Mouse (Mus musculus): ENCODE data around the gene Ctsz. TPM values are rescaled to one million over a fixed set of nuclear protein-coding genes. Genes with fewer than 3 reads are reported as not detected.
A peak's percentile ranks its signal among the peaks of the same experiment; 100 is the strongest.

Gene Ctsz
- 10 to 100 TPM; 23.2 to 25.9 TPM for total RNA-seq (2021)
- long read RNA-seq, transcript Ctsz-201 (6 exons, 1,441 nt): major isoform, 44 of 49 reads
- long read RNA-seq, partial matches to known transcripts: 4 of 49 reads
- long read RNA-seq, other reads (novel, unspliced or antisense): 1 of 49 reads

- DNase-seq (ENCODE audit: low spot score in 2 of 2): peak; percentile 35 to 58
Measured at GRCm38 (mm10) chr2:174438737-174439449, at the start of gene Ctsz. Ctsz (minus strand) TSS chr2:174439039.

GRCm38 (mm10) chr2:174487005-174487404 is 48.2 kb upstream of the Ctsz start:
- DNase-seq (ENCODE audit: low spot score in 2 of 2): no peak

- no peak for DNase-seq (ENCODE audit: low spot score in 2 of 2)
Measured at GRCm38 (mm10) chr2:174478746-174479145, 39.9 kb upstream of the Ctsz start.

GRCm38 (mm10) chr2:174477543-174478319 is 38.9 kb upstream of the Ctsz start:
- DNase-seq (ENCODE audit: low spot score in 2 of 2): no peak

GRCm38 (mm10) chr2:174473550-174473927 is 34.7 kb upstream of the Ctsz start:
- no peak for DNase-seq (ENCODE audit: low spot score in 2 of 2)

GRCm38 (mm10) chr2:174472818-174473549 is 34.1 kb upstream of the Ctsz start, which contains the start of gene Prelid3b:
Prelid3b (minus strand) TSS chr2:174473081.
- peak; percentile 99 to 100 for DNase-seq (ENCODE audit: low spot score in 2 of 2)

GRCm38 (mm10) chr2:174472407-174472806 is 33.6 kb upstream of the Ctsz start:
- no peak for DNase-seq (ENCODE audit: low spot score in 2 of 2)

- DNase-seq (ENCODE audit: low spot score in 2 of 2): no peak
Measured at GRCm38 (mm10) chr2:174470786-174471405, 32.1 kb upstream of the Ctsz start.

GRCm38 (mm10) chr2:174470333-174470732 is 31.5 kb upstream of the Ctsz start:
- no peak for DNase-seq (ENCODE audit: low spot score in 2 of 2)

- DNase-seq (ENCODE audit: low spot score in 2 of 2): peak; percentile 94 to 97
Measured at GRCm38 (mm10) chr2:174463789-174464523, 25.1 kb upstream of the Ctsz start, which contains the start of gene Atp5e. Atp5e (minus strand) TSS chr2:174464105.

GRCm38 (mm10) chr2:174463370-174463769 is 24.5 kb upstream of the Ctsz start:
- no peak for DNase-seq (ENCODE audit: low spot score in 2 of 2)

GRCm38 (mm10) chr2:174459365-174459764 is 20.5 kb upstream of the Ctsz start:
- DNase-seq (ENCODE audit: low spot score in 2 of 2): no peak

GRCm38 (mm10) chr2:174453681-174454080 is 14.8 kb upstream of the Ctsz start:
- DNase-seq (ENCODE audit: low spot score in 2 of 2): no peak

GRCm38 (mm10) chr2:174450353-174450752 is 11.5 kb upstream of the Ctsz start, which contains the start of gene Tubb1:
Tubb1 (plus strand) TSS chr2:174450695.
- DNase-seq (ENCODE audit: low spot score in 2 of 2): no peak

- no peak for DNase-seq (ENCODE audit: low spot score in 2 of 2)
Measured at GRCm38 (mm10) chr2:174448405-174448804, 9.6 kb upstream of the Ctsz start.

- DNase-seq (ENCODE audit: low spot score in 2 of 2): no peak
Measured at GRCm38 (mm10) chr2:174446905-174447304, 8.1 kb upstream of the Ctsz start.

GRCm38 (mm10) chr2:174446492-174446891 is 7.7 kb upstream of the Ctsz start:
- DNase-seq (ENCODE audit: low spot score in 2 of 2): no peak

GRCm38 (mm10) chr2:174445018-174445417 is 6.2 kb upstream of the Ctsz start:
- DNase-seq (ENCODE audit: low spot score in 2 of 2): no peak

GRCm38 (mm10) chr2:174444359-174444758 is 5.5 kb upstream of the Ctsz start:
- no peak for DNase-seq (ENCODE audit: low spot score in 2 of 2)

- no peak for DNase-seq (ENCODE audit: low spot score in 2 of 2)
Measured at GRCm38 (mm10) chr2:174443046-174443445, 4.2 kb upstream of the Ctsz start.
